Mouse (Mus musculus): ENCODE measurements around the gene Gm8897. TPM values are rescaled to one million over a fixed set of nuclear protein-coding genes. Genes with fewer than 3 reads are reported as not detected.

Gene Gm8897
- polyA plus RNA-seq (2012; rRNA removed) = not detected in 2 replicates

DNA sequence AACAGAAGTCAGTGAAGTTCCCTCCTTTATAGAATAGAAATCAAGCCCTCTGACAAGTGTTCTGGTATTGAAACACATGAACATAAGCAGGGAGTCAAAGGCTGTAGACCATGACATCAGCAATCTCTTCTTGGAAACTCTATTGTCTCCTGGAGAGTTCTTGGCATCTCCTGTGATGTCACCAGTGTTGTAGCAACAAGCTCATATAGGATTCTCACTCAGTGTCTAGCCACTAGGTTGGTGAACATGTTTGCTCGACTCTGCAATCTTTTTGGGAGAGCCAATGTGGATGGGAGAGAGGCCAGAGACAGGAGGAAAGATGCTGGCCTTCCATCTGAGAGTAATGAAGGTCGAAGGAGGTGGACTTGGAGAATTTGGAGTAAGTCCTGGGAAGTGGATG lies at the start of gene Gm8897:
Gm8897 (plus strand) TSS at position 301 of the 400 bp plus-strand sequence.

Other genes starting within 250 kb of the Gm8897 start
- gene Gm5861, start 233.3 kb upstream of the Gm8897 start, polyA plus RNA-seq (2012; rRNA removed) = not detected in 2 replicates
- gene Gm8890, start 160.4 kb upstream of the Gm8897 start, polyA plus RNA-seq (2012; rRNA removed) = not detected in 2 replicates
- gene Speer1, start 74.9 kb upstream of the Gm8897 start, polyA plus RNA-seq (2012; rRNA removed) = not detected in 2 replicates
- not detected in 2 replicates for gene Gm8906, start 86.3 kb downstream of the Gm8897 start, polyA plus RNA-seq (2012; rRNA removed)
- not detected in 2 replicates for gene Gm6460, start 178.5 kb downstream of the Gm8897 start, polyA plus RNA-seq (2012; rRNA removed)